Mouse (Mus musculus) CH12.LX (cell line): ENCODE data around the gene Phf3. TPM values are rescaled to one million over a fixed set of nuclear protein-coding genes. Genes with fewer than 3 reads are reported as not detected.

Experiments used
- DNase-seq: peaks from one replicate; pipeline ENCODE4 v3.0.0-alpha.2; 2013; ENCODE audit errors: extremely low read depth
- H3K27ac ChIP-seq: 2 replicates; pipeline ENCODE4 v1.5.1; 2012; ENCODE audit warnings: low read depth, mild to moderate bottlenecking, control low read depth, moderate library complexity; ENCODE audit not compliant: insufficient read depth
- H3K27me3 ChIP-seq: replicated peaks from 2 replicates; pipeline ENCODE3; 2012; ENCODE audit warnings: inconsistent platforms
- H3K36me3 ChIP-seq, 2 experiments: replicated peaks in 1 of 2; 2 replicates each; pipeline versions ENCODE3 to v1.6.1; 2012; ENCODE audit warnings: inconsistent platforms in 1 of 2, low read length in 1 of 2, mild to moderate bottlenecking in 1 of 2, mixed read lengths in 1 of 2, moderate library complexity in 1 of 2; ENCODE audit not compliant: control insufficient read depth in 1 of 2, insufficient read depth in 1 of 2
- H3K4me1 ChIP-seq, 2 experiments: 2 replicates each; pipeline ENCODE4 v1.6.1; 2012; ENCODE audit warnings: inconsistent platforms in 1 of 2, moderate library complexity in 1 of 2; ENCODE audit not compliant: insufficient read depth in 2 of 2, control insufficient read depth in 1 of 2
- H3K4me2 ChIP-seq: 2 replicates; pipeline ENCODE4 v1.6.1; 2012; ENCODE audit warnings: low read depth, mild to moderate bottlenecking, control low read depth; ENCODE audit not compliant: poor library complexity, insufficient read depth, severe bottlenecking
- H3K4me3 ChIP-seq, 3 experiments: fragments of 150-350 bp in 1 of 3; sonication (generic) in 1 of 3; replicated peaks in 1 of 3; 2 replicates each; pipeline versions ENCODE3 to v1.5.1; 2011 to 2012; ENCODE audit warnings: low read depth in 2 of 3, low read length in 2 of 3, mild to moderate bottlenecking in 2 of 3, moderate library complexity in 2 of 3, control low read depth in 1 of 3, improper control_type of control experiment in 1 of 3, inconsistent platforms in 1 of 3, mixed read lengths in 1 of 3; ENCODE audit not compliant: poor library complexity in 1 of 3
- H3K79me2 ChIP-seq: replicated peaks from 2 replicates; pipeline ENCODE4 v1.6.1; 2012; ENCODE audit warnings: mild to moderate bottlenecking, moderate library complexity; ENCODE audit not compliant: control insufficient read depth, poor library complexity, insufficient read depth, severe bottlenecking; ENCODE audit errors: extremely low read depth
- H3K9ac ChIP-seq: 2 replicates; pipeline ENCODE4 v1.6.1; 2012; ENCODE audit warnings: low read depth, mild to moderate bottlenecking, control low read depth, moderate library complexity; ENCODE audit not compliant: insufficient read depth
- H3K9me3 ChIP-seq: replicated peaks from 2 replicates; pipeline ENCODE3; 2012; ENCODE audit warnings: low read length, inconsistent platforms, mixed read lengths
- BHLHE40 ChIP-seq: IDR thresholded peaks from 2 replicates; pipeline ENCODE4 v1.6.1; 2011; ENCODE audit warnings: mild to moderate bottlenecking, low read depth, low read length, improper control_type of control experiment
- CHD1 ChIP-seq: IDR thresholded peaks from 2 replicates; pipeline ENCODE4 v1.6.1; 2012; ENCODE audit warnings: low read depth, low read length, improper control_type of control experiment, inconsistent platforms
- CHD2 ChIP-seq: IDR thresholded peaks from 2 replicates; pipeline ENCODE4 v1.6.1; 2011; ENCODE audit warnings: low read length, improper control_type of control experiment
- E2F4 ChIP-seq: IDR thresholded peaks from 2 replicates; pipeline ENCODE4 v1.6.1; 2011; ENCODE audit warnings: low read depth, low read length, improper control_type of control experiment; ENCODE audit not compliant: insufficient replicate concordance
- ELF1 ChIP-seq: IDR thresholded peaks from 2 replicates; pipeline ENCODE4 v1.6.1; 2014; ENCODE audit warnings: low read depth, mild to moderate bottlenecking, inconsistent platforms, low read length, improper control_type of control experiment
- ETS1 ChIP-seq: conservative IDR thresholded peaks from 2 replicates; pipeline ENCODE4 v1.6.1; 2012; ENCODE audit warnings: low read depth, mild to moderate bottlenecking, inconsistent platforms, low read length, improper control_type of control experiment, moderate library complexity
- GABPA ChIP-seq: IDR thresholded peaks from 2 replicates; pipeline ENCODE4 v1.6.1; 2012; ENCODE audit warnings: low read depth, low read length, improper control_type of control experiment, inconsistent platforms; ENCODE audit not compliant: insufficient replicate concordance
- JUND ChIP-seq: conservative IDR thresholded peaks from 2 replicates; pipeline ENCODE4 v1.6.1; 2011; ENCODE audit warnings: low read depth, low read length, improper control_type of control experiment
- KAT2A ChIP-seq: IDR thresholded peaks from 2 replicates; pipeline ENCODE4 v1.6.1; 2012; ENCODE audit warnings: low read length, improper control_type of control experiment, inconsistent platforms; ENCODE audit not compliant: insufficient replicate concordance
- MAFK ChIP-seq: IDR thresholded peaks from 2 replicates; pipeline ENCODE4 v1.6.1; 2011; ENCODE audit warnings: low read length, improper control_type of control experiment; ENCODE audit not compliant: insufficient replicate concordance
- MAX ChIP-seq: IDR thresholded peaks from 2 replicates; pipeline ENCODE4 v1.6.1; 2011; ENCODE audit warnings: low read length, improper control_type of control experiment
- MYC ChIP-seq: IDR thresholded peaks from 2 replicates; pipeline ENCODE4 v1.6.1; 2011; ENCODE audit warnings: low read depth, mild to moderate bottlenecking, improper control_type of control experiment, low read length
- NELFE ChIP-seq: IDR thresholded peaks from 2 replicates; pipeline ENCODE4 v1.6.1; 2011; ENCODE audit warnings: low read depth, low read length, improper control_type of control experiment
- POLR2A ChIP-seq: IDR thresholded peaks from 2 replicates; pipeline ENCODE4 v1.6.1; 2011; ENCODE audit warnings: low read depth, mild to moderate bottlenecking, improper control_type of control experiment, low read length
- RAD21 ChIP-seq: IDR thresholded peaks from 2 replicates; pipeline ENCODE4 v1.6.1; 2011; ENCODE audit warnings: low read depth, mild to moderate bottlenecking, low read length, improper control_type of control experiment, moderate library complexity
- RCOR1 ChIP-seq: conservative IDR thresholded peaks from 2 replicates; pipeline ENCODE4 v1.6.1; 2012; ENCODE audit warnings: low read depth, mild to moderate bottlenecking, inconsistent platforms, low read length, improper control_type of control experiment
- SIN3A ChIP-seq: IDR thresholded peaks from 2 replicates; pipeline ENCODE4 v1.6.1; 2012; ENCODE audit warnings: low read length, improper control_type of control experiment, inconsistent platforms
- TBP ChIP-seq: conservative IDR thresholded peaks from 2 replicates; pipeline ENCODE4 v1.6.1; 2011; ENCODE audit warnings: low read depth, low read length, improper control_type of control experiment
- UBTF ChIP-seq: IDR thresholded peaks from 2 replicates; pipeline ENCODE4 v1.6.1; 2012; ENCODE audit warnings: low read depth, mild to moderate bottlenecking, inconsistent platforms, low read length, improper control_type of control experiment, moderate library complexity
- USF1 ChIP-seq: IDR thresholded peaks from 2 replicates; pipeline ENCODE4 v1.6.1; 2014; ENCODE audit warnings: low read depth, mild to moderate bottlenecking, inconsistent platforms, low read length, improper control_type of control experiment
- USF2 ChIP-seq: conservative IDR thresholded peaks from 2 replicates; pipeline ENCODE4 v1.6.1; 2011; ENCODE audit warnings: low read depth, low read length, improper control_type of control experiment
- ZC3H11A ChIP-seq: IDR thresholded peaks from 2 replicates; pipeline ENCODE4 v1.6.1; 2012; ENCODE audit warnings: low read depth, mild to moderate bottlenecking, inconsistent platforms, low read length, improper control_type of control experiment
- ZMIZ1 ChIP-seq: IDR thresholded peaks from 2 replicates; pipeline ENCODE4 v1.6.1; 2012; ENCODE audit warnings: low read depth, mild to moderate bottlenecking, inconsistent platforms, low read length, improper control_type of control experiment
- ZNF384 ChIP-seq: IDR thresholded peaks from 2 replicates; pipeline ENCODE4 v1.6.1; 2012; ENCODE audit warnings: low read depth, low read length, improper control_type of control experiment, inconsistent platforms
- dilution Hi-C: fragments of 300-500 bp; cut with MboI; formaldehyde crosslinking; loops from 2 replicates; pipeline ENCODE4 v1.14.3; 2020; ENCODE audit warnings: low sequenced_read_pairs; ENCODE audit not compliant: extremely low pct_unique_long_range_greater_than_20kb, extremely low pct_ligation_motif_present
- in situ Hi-C: fragments of 300-500 bp; cut with MboI; formaldehyde crosslinking; loops from 3 replicates; pipeline ENCODE4 v1.14.3; 2019; ENCODE audit warnings: low sequenced_read_pairs, low pct_ligation_motif_present, low pct_unique_long_range_greater_than_20kb, mixed read lengths
- polyA plus RNA-seq: library from polyadenylated mRNA; unstranded; fragments of >175 nt; gene quantifications from 2 replicates; pipeline ENCODE4 v1.2.1, GENCODE M21; 2012; ENCODE audit warnings: low read depth; ENCODE audit not compliant: insufficient read length
- total RNA-seq, 2 experiments: library from RNA; depleted of rRNA; stranded (reverse); fragments of 300-350 nt in 1 of 2; fragments of >200 nt in 1 of 2; gene quantifications; 2 replicates each; pipeline ENCODE4 v1.2.3; 2012 to 2014

Gene Phf3
- total and polyA plus RNA-seq, 3 experiments: 38.8 to 54.1 (median 40.6) TPM

- no peak overlapping the region for H3K27ac ChIP-seq
- H3K4me2 ChIP-seq: peak overlapping the region; percentile 46
These were observed 2.0 kb upstream of the Phf3 start for GRCm38 (mm10) chr1:30875746-30876145.

GRCm38 (mm10) chr1:30874261-30875131 lies 775 bp upstream of the Phf3 start:
- dilution Hi-C loops: no loop called here
- DNase-seq: peak; percentile 39
- H3K4me1 ChIP-seq: peaks cover 3 to 24% of the 10 kb centered on the region in 2 experiments; a peak in 3 of 4 replicates
- peak overlapping the region; percentile 93 for H3K27ac ChIP-seq
- in situ Hi-C loops: no loop called here
- no peaks in the 10 kb centered on the region for H3K9me3 ChIP-seq
- peaks cover 31% of the 10 kb centered on the region for H3K79me2 ChIP-seq
- peak overlapping the region; percentile 76 to 91 (median 79) for H3K4me3 ChIP-seq
- peaks cover 0 to 5% of the 10 kb centered on the region in 2 experiments for H3K36me3 ChIP-seq
- peak overlapping the region; percentile 96 for H3K9ac ChIP-seq
- no peaks in the 10 kb centered on the region for H3K27me3 ChIP-seq
- TF ChIP-seq BHLHE40 (peak; percentile 80), SIN3A (peak; percentile 72), CHD1 (peak; percentile 23; the same call in 1 of the 2 replicates), MAX (0 out of 2 replicates have a peak, but pooled peaks have one; percentile 16), RCOR1 (0 out of 2 replicates have a peak, but pooled peaks have one; percentile 37), GABPA (no peak), USF1 (no peak), UBTF (no peak), USF2 (no peak), JUND (0 out of 2 replicates have a peak, but pooled peaks have one; percentile 6), ZMIZ1 (0 out of 2 replicates have a peak, but pooled peaks have one; percentile 16), POLR2A (peak; percentile 49; the same call in 1 of the 2 replicates), KAT2A (no peak), CHD2 (0 out of 2 replicates have a peak, but pooled peaks have one; percentile 30), MYC (peak; percentile 65), ZNF384 (peak; percentile 95)
- H3K4me2 ChIP-seq: peak overlapping the region; percentile 93

More at GRCm38 (mm10) chr1:30875746-30876145, 2.0 kb upstream of the Phf3 start:
- dilution Hi-C loops (no loop called here), in situ Hi-C loops (no loop called here)
- no peaks in the 10 kb centered on the region for H3K27me3 ChIP-seq
- H3K9me3 ChIP-seq: no peaks in the 10 kb centered on the region
- no peak for DNase-seq
- peak overlapping the region; percentile 96 for H3K9ac ChIP-seq
- peaks cover 0 to under 1% of the 10 kb centered on the region in 2 experiments for H3K36me3 ChIP-seq
- peaks cover 20% of the 10 kb centered on the region for H3K79me2 ChIP-seq
- H3K4me1 ChIP-seq: peaks cover 3 to 18% of the 10 kb centered on the region in 2 experiments; a peak in 3 of 4 replicates
- H3K4me3 ChIP-seq: peak overlapping the region in 1 of 3 experiments; percentile 17
- no peak for TF ChIP-seq ZNF384
- TF ChIP-seq ZMIZ1: no peak
- no peak for TF ChIP-seq ZC3H11A
- no peak for TF ChIP-seq RAD21
- no peak for TF ChIP-seq ELF1
- no peak for TF ChIP-seq ETS1
- no peak for TF ChIP-seq NELFE
- TF ChIP-seq USF1: no peak
- no peak for TF ChIP-seq MAFK
- TF ChIP-seq KAT2A: no peak
- TF ChIP-seq E2F4: no peak
- TF ChIP-seq USF2: no peak
- no peak for TF ChIP-seq MAX
- no peak for TF ChIP-seq CHD1
- no peak for TF ChIP-seq TBP
- TF ChIP-seq RCOR1: no peak
